Mouse (Mus musculus) liver, adult (tissue): ENCODE measurements around the gene Pik3cg.

Source experiments
- GATA4 ChIP-seq: IDR thresholded peaks from 2 replicates; pipeline ENCODE4 v1.6.1; 2014; ENCODE audit warnings: mild to moderate bottlenecking, low read length; ENCODE audit not compliant: insufficient replicate concordance

The Pik3cg gene

DNA sequence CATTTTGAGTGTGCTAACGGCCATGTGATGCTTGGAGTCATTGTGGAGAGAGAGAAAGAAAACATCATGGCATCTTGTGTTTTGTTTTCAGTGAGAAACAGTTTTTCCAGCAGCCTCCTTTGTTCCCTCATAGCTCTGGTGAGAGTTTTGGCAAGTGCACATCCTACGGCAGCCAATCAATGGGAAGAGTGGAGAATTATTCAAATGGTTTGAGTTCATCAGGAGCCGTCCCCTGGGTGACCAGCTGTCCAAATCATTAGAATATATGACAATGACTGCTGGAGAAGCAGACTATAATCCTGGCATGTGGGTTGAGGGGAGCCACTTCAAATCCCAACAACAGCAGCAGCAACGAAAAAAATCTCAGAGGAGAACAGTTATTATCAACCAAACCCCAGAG is 2.8 kb upstream of the Pik3cg start:
- no peak for TF ChIP-seq GATA4

DNA sequence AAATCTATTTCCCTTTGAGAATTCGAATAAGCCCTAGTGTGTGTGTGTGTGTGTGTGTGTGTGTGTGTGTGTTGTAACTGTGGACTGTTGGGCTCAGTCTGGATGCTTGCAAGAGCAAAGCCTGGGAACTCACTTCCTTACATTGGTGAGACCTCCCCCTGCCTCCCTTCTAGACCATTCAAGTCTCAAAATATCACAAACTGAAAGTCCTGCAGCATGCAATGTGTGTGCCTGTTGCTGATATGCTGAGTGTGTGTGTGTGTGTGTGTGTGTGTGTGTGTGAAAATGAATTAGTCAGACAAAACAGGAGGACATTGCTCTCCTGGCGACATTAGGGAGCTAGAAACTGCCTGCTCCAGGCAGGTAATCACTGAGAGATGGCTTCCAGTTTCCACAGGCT is 492 bp upstream of the Pik3cg start:
- TF ChIP-seq GATA4 = no peak

DNA sequence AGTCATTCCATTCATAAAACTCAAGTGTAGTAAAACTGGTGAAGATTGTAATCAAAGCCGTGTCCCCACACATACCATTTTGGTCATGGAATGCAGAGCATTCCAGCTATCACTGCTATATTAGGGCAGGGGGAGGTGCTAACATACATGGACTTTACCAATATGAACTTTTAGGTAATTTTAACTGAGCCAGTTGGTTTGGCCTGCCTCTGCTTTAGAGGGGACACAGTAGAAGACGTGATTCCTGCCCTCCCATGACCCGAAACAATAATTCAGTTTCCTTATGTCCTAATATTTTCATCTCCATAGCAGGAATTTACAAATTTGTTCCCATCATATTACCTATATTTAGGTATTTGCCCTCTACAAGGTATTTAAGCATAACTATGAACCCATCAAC is 1.3 kb downstream of the Pik3cg start:
- TF ChIP-seq GATA4 = no peak

DNA sequence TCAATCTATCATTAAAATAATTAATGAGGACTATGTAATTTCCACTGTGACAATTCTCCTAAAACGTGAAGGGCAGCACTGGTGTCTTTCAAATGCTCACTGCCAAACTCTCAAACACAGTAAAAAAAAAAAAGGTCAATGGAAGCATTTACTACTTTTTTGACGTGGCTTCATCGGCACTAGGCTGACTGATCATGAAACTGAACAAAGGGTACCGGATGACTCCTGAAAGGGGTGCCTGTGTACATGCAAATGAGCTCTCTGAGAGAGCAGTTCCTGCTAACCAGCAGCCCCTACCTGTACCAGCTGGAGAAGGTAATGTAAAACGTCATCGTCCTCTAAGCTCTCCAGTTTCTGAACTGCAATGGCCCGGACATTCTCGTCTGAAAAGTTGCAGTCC is 4.8 kb downstream of the Pik3cg start:
- TF ChIP-seq GATA4 = no peak

DNA sequence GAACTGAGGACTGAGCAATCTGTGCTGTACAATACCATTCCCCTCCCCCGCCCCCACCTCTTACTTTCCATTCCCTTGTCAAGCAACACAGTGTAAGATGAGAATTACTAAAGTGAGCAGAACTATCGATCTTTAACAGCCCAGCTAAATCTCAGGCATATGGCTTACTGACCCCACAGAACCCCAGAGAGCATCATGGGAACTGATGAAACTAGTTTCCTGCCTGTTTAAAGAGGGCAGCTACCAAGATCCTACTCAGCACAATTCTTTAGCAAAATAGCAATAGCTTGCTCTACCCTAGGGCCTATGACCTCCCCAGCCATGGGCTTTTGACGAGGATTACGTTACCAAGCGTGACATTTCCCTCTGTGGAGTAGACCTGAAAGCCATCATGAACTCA is 5.9 kb downstream of the Pik3cg start:
- TF ChIP-seq GATA4 = no peak

DNA sequence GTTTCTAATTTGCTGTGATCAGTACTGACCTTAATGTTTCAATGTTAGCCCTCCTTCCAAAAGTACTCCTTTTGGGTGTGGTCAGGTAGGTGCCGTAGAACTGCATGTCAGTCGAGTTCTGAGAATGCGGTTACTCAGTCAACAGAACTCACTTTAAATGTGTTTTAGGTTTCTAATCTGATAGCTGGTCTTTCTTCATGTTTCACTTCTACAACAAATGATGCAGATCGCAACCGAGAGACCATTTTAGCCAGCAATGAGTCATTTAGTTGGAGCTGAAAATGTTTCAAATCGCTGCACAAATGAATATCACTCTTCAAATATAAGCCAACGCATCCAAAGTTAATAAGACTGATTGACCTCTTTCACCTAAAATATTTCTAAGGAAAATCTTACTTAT is 6.5 kb downstream of the Pik3cg start:
- TF ChIP-seq GATA4 = no peak

DNA sequence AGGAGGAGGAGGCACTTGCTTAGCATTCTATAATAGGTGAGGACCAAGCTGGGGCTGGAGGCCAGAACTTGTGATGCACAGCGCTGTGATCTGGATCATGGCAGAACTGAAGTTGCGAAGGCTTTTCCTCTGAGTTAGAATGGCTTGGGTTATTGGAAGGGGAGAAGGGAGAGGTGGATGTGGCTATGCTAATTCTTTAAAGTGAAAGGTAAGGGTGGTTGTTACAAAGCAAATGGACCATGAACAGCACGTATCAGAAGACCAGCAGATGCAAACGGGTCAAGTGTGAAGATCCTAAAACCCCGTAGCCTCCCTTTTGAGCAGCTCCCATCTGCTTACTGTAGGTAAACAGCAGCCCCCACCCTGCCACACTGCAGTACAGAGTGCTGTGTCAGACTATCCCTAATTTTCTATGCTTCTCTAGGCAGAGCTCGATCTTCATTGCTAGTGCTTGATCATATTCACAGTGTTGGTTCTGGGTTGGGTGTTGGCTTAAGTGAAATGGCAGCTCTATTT is 7.3 kb downstream of the Pik3cg start:
- TF ChIP-seq GATA4 = no peak

DNA sequence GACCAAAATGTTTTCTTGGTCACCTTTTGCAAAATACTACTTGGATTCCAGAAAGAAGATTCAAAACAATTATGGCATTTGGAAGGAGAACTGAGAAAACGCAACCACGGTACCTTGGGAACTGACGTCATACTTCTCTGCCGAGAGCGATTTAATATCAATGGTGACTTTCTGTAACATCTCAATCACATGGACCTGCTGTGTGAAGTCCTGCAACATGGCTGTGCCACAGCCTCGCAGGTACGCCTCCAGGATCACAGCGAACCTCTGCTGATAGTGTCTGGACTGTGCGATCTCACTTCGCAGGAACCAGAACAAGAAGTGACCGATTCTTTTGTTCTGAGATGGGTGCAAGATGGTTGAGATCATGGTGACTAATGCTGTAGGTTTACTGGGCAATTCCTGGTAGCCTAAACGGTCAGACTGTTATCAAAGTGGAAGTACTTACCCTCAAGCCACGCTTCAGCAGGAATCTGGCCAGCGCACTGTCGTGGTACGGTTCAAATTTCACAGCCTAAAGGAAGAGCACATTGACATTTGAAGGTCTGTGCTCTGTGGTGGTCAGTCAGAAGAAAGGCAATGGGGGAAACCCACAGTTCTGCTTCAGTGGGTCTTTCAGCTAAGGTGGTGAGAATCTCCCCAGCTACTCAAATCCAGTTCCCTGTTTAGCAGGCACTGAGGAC is 7.9 kb downstream of the Pik3cg start:
- no peak for TF ChIP-seq GATA4

DNA sequence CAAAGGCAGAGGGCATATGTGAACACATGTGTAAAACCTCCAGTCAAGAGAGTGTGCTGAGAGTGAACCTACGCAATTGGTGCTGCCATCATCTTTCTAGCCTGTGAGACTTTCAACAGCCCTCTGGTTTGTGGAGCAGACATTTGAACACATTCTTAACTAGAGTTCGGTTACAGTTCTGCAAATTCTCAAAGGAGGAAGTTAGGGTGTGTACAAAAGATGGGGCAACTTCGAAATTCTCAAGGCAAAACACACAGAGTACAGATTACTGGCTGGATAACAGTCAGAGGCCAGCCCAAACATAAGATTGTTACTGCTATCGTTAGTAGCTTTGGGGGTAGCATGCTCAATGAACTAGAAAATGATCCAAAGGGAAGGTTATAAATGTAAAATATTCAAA is 9.0 kb downstream of the Pik3cg start:
- no peak for TF ChIP-seq GATA4

DNA sequence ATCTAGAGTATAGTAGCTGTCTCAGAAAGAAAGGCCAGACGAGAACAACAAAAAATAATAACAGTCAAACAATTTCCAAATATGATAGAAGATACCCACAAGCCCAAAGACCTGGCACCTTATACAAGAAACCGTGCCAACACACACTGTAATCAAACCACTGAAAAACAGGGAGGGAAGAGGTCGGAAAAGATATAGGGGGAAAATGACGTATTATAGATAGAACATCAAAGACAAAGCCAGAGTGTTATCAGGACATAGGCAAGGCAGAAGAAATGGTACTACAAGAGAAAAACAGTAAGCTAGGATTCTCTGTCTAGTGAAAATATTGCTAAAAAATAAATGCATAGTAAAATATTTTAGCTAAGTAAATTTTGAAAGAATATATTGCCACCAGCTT is 10.4 kb downstream of the Pik3cg start:
- TF ChIP-seq GATA4 = no peak

DNA sequence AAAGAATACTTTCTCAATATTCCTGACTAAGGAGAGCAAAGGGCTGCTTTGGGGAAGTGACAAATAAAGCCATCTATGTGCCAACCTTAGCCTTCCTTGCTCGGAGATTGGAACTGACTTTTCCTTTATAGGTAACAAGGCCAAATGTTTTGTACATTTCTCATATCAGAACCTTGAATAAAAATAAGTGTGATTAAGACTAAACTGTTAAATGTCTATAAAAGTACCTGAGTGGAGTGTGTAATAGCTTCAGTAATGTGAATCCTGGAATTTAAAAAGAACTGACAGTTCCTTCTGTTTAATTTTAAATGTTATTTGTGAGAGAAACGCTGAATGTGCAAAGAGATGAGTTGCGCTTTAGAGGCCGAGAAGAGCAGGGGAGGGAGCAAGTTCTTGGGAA is 13.5 kb downstream of the Pik3cg start:
- TF ChIP-seq GATA4 = no peak

DNA sequence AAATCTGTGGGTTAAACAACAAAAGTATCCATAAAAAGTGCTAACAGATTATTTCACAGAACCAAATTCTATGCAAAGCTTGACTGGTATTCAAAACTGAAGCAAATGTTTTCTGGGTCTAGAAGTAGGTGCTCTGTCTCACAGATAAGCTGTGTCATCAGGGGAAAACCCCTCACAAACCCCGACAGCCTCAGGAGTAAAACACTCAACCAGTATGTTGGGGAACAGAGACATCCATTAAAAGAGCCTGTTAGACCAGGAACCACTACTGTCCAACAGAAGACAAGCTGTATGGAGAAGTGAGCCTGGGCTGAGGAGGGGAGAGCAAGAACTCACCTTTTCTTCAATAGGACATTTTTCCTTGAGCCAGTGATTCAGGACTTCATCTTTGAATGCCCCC is 14.1 kb downstream of the Pik3cg start:
- TF ChIP-seq GATA4 = no peak

DNA sequence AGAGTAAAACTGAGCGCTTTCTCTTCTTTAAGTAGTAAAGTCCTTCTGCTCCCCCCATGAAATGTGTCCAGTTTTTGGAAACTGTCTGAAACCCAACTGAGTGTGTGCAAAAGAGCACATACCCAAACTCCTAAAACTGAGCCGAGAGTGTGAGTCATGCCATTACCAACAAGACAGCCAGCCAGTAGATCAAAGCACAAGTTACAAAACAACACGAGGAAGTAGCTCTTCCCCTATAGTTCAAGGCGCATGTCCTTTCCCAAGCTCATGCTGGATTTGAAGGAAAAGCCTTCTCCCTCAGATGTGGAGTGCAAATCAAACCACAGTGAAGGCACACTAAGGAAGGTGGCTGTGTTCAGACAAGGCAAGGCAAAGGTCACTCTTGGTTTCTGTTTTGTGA is 17.5 kb downstream of the Pik3cg start:
- no peak for TF ChIP-seq GATA4

DNA sequence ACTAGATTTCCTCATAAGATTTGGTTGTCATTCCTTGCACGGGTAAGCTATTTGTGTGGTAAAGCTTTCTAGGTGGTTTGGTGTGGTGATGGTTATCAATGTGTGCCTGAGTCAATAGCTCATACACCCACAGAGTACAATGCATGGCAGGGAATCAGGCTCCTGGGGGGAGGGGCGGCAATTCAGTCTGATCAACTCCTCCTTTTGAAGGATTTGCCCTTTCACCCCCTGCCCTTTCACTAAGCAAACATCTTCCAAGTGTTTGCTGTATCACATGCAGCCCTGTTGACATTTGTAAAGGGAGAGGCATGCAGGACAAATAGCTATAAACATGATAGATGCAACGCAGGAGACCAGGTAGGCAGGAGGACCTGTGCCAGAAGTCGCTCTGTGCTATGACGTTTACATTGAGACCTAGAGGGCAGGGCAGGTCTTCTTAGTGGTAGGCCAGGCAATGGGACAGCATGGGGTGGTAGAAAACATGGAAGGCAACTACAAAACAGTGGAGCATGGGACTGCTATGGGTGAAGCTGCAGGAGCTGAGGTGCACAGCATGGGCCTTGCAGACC is 20.7 kb downstream of the Pik3cg start:
- no peak for TF ChIP-seq GATA4

DNA sequence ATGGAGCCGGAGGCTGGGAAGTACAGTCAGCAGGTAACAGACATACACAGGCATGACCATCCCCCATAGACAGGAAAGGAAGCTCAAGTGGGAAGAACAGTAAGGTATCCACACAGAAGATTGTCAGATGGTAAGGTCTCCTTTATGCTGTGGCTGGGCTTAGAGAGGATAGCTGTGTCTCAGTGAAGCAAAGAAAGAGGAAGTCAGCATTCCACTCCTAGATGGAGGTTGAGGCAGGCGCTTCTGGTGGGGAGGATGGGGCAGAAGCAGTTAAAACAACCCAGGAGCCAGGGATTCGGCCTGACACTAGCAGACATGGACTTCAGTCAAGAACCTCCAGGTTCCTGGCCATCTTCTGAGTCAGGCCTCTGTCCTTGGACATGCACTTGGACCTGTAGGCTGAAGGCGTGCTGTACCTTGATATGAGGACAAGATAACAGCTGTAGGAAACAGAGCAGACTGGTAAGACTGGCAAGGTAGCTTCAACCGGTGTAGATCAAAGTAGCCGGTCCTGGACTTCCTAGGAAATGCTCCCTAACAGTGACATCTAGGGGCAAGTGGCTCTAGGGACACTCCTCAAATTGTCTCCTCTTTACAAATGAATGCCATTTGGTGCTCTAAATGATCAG is 21.7 kb downstream of the Pik3cg start:
- TF ChIP-seq GATA4 = no peak

DNA sequence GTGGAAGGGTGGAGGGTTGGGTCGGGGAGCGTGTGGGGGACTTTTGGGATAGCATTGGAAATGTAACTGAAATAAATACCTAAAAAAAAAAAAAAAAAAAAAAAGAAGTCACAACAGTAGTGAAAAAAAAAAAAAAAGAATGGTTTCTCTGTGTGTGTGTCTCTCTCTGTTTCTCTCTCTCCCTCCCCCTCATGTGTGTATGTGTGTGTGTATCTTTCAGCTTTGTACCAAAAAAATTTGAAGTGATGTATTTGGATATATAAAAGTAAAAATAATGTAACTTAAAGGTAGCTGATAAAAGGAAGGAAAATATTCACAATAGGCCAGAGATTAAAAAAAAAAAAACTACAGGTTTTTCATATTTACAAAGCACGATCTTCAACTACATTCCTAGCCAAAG is 23.6 kb downstream of the Pik3cg start:
- TF ChIP-seq GATA4 = no peak

DNA sequence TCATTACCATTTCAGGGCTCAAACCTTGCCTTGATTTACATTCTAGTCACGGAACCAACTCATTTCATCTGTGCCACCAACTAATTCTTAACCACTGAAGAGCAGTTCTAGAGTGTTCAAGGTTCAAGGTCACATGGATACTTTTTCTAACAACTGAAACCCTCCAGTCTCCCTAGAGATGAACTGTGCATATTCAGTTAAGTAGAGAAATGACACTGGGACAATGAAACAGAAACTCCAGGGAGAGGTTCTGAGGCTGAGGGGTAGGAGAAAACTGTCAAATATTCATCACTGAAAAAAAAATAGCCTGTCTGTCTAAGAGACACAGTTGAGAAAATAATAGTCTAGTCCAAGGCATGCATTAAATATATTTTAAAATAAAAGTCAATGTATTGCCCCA is 24.9 kb downstream of the Pik3cg start:
- no peak for TF ChIP-seq GATA4
